Mouse (Mus musculus): ENCODE data around the gene Frmd4b. TPM values are rescaled to one million over a fixed set of nuclear protein-coding genes. Genes with fewer than 3 reads are reported as not detected.

The Frmd4b gene
- 10 to 100 TPM; 11.4 to 15.8 TPM for polyA plus RNA-seq (2017; shearing (Covaris generic))

DNA sequence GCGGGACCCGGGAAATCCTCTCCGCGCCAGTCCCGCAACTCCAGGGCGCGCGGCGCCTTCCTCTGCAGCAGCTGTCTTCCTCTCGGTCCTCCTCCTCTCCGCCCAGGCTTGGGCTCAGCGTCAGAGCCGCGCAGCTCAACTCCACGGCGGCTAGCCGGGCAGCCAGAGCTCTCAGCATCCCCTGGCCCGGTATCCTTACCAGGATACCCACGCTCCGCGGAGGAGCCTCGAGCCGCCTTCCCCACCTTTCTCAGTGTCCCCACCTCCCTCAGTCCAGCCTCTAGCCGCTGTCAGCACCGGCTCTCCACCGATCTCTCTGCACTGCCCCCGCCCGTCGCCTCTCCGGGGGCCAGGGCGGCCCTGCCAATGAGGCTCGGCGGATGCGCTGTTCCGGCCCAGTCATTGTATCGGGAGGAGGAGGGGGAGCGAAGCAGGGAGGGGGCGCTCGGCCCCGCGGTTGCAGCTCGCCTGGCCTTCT, at the start of gene Frmd4b:
Gene Frmd4b (minus strand): TSS at position 276 of the 478 bp plus-strand sequence.

DNA sequence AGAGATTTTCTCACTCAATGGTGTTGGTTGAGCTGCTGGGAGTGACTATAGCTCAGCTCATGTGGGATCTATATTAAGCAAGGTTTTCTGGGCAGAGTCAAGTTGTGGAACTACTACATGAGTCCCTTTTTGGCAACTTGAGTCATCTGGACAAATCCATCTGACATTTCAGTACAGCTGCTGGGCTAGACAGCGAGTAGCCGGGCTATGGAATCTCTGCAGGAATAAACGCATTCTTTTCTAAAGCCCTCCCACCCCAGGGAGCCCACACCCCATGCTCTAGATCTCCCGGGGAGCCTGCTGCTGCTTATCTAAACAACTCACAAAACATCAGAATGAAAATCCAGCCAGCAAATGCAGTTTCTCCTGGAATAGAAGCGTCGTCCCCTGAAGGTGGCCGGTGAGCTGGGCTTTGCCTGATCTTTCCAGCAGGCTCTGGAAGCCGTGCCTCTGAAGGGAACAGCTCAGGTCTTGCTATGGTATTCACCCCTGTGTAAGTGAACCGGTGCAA, 364.6 kb downstream of the Frmd4b start, which contains the start of gene Lmod3:
Gene Lmod3 (minus strand): TSS at position 49 of the 511 bp plus-strand sequence.

Other genes starting within 250 kb of the Frmd4b start
- 1 to 10 TPM; 1.0 to 1.5 TPM for gene Mitf, start 189.5 kb upstream of the Frmd4b start, polyA plus RNA-seq (2017; shearing (Covaris generic))

Data from inflammation-experienced regulatory T-cells (primary cell).